Mouse (Mus musculus) liver, embryonic 11.5 days (tissue): ENCODE measurements at regions not wholly inside any gene's neighbourhood (a gene's known extent, or its start where the extent isn't known, plus 50 kb on each side); places are given as distances from the start of the nearest gene placed in this dataset.
"Not testable (repeated sequence)": the region's sequence is repeated elsewhere in the genome, so short reads cannot be mapped to it uniquely, and the experiment has no call there.

Experiments used
- ATAC-seq: fragments of 200-750 bp; cut with Nextera tagmentation; replicated peaks from 2 replicates; pipeline ENCODE4 v1.8.0; 2017; ENCODE audit warnings: moderate number of reproducible peaks, mild to moderate bottlenecking, moderate TSS enrichment, moderate library complexity; ENCODE audit not compliant: low FRiP score
- DNase-seq: peaks from one replicate; pipeline ENCODE4 v3.0.0-alpha.2; 2017; ENCODE audit warnings: low spot score
- H3K27ac ChIP-seq: fragments of 300-500 bp; sonication (generic); 2 replicates; pipeline ENCODE4 v1.5.1; 2014; ENCODE audit warnings: mild to moderate bottlenecking, low read depth, low read length, control low read depth
- H3K27me3 ChIP-seq: fragments of 300-500 bp; sonication (generic); replicated peaks from 2 replicates; pipeline ENCODE4 v1.6.1; 2014; ENCODE audit warnings: low read length, mixed read lengths; ENCODE audit not compliant: control insufficient read depth, insufficient read depth
- H3K36me3 ChIP-seq: fragments of 300-500 bp; sonication (generic); 2 replicates; pipeline ENCODE4 v1.6.1; 2014; ENCODE audit warnings: mild to moderate bottlenecking, low read length, moderate library complexity, mixed read lengths; ENCODE audit not compliant: control insufficient read depth, insufficient read depth
- H3K4me1 ChIP-seq: fragments of 300-500 bp; sonication (generic); replicated peaks from 2 replicates; pipeline ENCODE4 v1.6.1; 2014; ENCODE audit warnings: low read length, mixed read lengths; ENCODE audit not compliant: control insufficient read depth, insufficient read depth
- H3K4me2 ChIP-seq: fragments of 300-500 bp; sonication (generic); 2 replicates; pipeline ENCODE4 v1.6.1; 2014; ENCODE audit warnings: mild to moderate bottlenecking, control low read depth, moderate library complexity
- H3K4me3 ChIP-seq: fragments of 300-500 bp; sonication (generic); 2 replicates; pipeline ENCODE4 v1.5.1; 2014; ENCODE audit warnings: low read depth, low read length, control low read depth
- H3K9ac ChIP-seq: fragments of 300-500 bp; sonication (generic); 2 replicates; pipeline ENCODE4 v1.6.1; 2014; ENCODE audit warnings: low read depth, low read length, control low read depth
- H3K9me3 ChIP-seq: fragments of 300-500 bp; sonication (generic); 2 replicates; pipeline ENCODE4 v1.6.1; 2016; ENCODE audit warnings: low read length, inconsistent platforms, mixed read lengths; ENCODE audit not compliant: control insufficient read depth
- WGBS: fragments of 180-500 bp; shearing (Covaris S2); extraction: QIAGEN DNeasy Blood & Tissue Kit; methylation state at CpG from one replicate; pipeline ENCODE4 v1.1.7; 2014; 5-methylcytosine and 5-hydroxymethylcytosine counted together

- not testable (repeated sequence) for H3K9me3 ChIP-seq, H3K4me3 ChIP-seq
- WGBS = 50% methylated on average over 1 of the region's 1 CpGs
Measured at GRCm38 (mm10) chr13:50564691-50565090, 78.3 kb upstream of the Gm904 start.

DNA sequence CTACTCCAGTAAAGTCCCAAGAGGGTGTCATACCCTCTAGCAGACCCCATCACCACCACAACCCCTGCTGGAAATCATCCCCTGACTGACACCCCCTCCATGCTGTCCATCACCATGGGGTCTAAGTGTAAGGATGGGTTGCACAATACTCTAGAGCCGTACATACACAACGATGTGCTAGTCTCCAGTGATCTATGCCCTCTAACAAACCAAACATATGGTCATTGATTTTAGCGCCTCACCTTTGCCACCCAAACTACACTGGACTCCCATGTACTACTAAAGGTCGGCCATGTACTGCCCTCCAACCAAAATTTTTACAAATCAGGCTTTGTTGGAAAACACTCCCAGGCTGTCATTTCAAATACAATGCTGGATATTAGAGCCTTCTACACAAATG is 64.1 kb upstream of the Gm904 start:
- DNase-seq = not testable (repeated sequence)

More at GRCm38 (mm10) chr13:50564691-50565090, 78.3 kb upstream of the Gm904 start:
- ATAC-seq, H3K4me1 ChIP-seq, H3K27ac ChIP-seq, DNase-seq, H3K36me3 ChIP-seq, H3K27me3 ChIP-seq, H3K4me2 ChIP-seq, H3K9ac ChIP-seq: not testable (repeated sequence)

GRCm38 (mm10) chr13:50590388-50590787 is 52.6 kb upstream of the Gm904 start:
- H3K4me3 ChIP-seq, ATAC-seq, H3K9ac ChIP-seq: not testable (repeated sequence)

More for the DNA sequence above, 64.1 kb upstream of the Gm904 start:
- not testable (repeated sequence) for H3K9ac ChIP-seq, H3K9me3 ChIP-seq, H3K4me1 ChIP-seq, H3K4me3 ChIP-seq, H3K27ac ChIP-seq, H3K27me3 ChIP-seq, H3K36me3 ChIP-seq, H3K4me2 ChIP-seq
- whole genome bisulfite sequencing = 63% methylated on average over 1 of the region's 4 CpGs
- peak; percentile 53; the same call in 1 of the 2 replicates for ATAC-seq

More at GRCm38 (mm10) chr13:50590388-50590787, 52.6 kb upstream of the Gm904 start:
- not testable (repeated sequence) for H3K27ac ChIP-seq, H3K9me3 ChIP-seq, H3K4me1 ChIP-seq, H3K27me3 ChIP-seq, H3K4me2 ChIP-seq, DNase-seq, H3K36me3 ChIP-seq
